Mouse (Mus musculus) left cerebral cortex, adult 9 months (tissue): ENCODE measurements around the gene Ptprj.

ENCODE experiments used
- DNase-seq, 2 experiments: peaks; one replicate each; pipeline ENCODE4 v3.0.0; 2022; ENCODE audit warnings: low spot score in 2 of 2

The Ptprj gene

GRCm38 (mm10) chr2:90580236-90581005, at the start of gene Ptprj:
TSS of gene Ptprj (minus strand) at chr2:90580647.
- DNase-seq: peak in 1 of 2 experiments; percentile 51

GRCm38 (mm10) chr2:90629552-90629951, 49.1 kb upstream of the Ptprj start:
- no peak for DNase-seq

GRCm38 (mm10) chr2:90628261-90628660, 47.8 kb upstream of the Ptprj start:
- DNase-seq: no peak

GRCm38 (mm10) chr2:90624920-90625319, 44.5 kb upstream of the Ptprj start:
- DNase-seq: peak in 1 of 2 experiments; percentile 81

GRCm38 (mm10) chr2:90624339-90624738, 43.9 kb upstream of the Ptprj start:
- DNase-seq: no peak

- DNase-seq: no peak
These were observed 40.4 kb upstream of the Ptprj start for GRCm38 (mm10) chr2:90620815-90621214.

GRCm38 (mm10) chr2:90619648-90620047, 39.2 kb upstream of the Ptprj start:
- DNase-seq: no peak

- DNase-seq: peak; percentile 60 to 72
These were observed 34.3 kb upstream of the Ptprj start for GRCm38 (mm10) chr2:90614651-90615171.

- no peak for DNase-seq
These were observed 33.1 kb upstream of the Ptprj start for GRCm38 (mm10) chr2:90613591-90613990.

- DNase-seq: no peak
These were observed 32.6 kb upstream of the Ptprj start for GRCm38 (mm10) chr2:90613006-90613405.

- peak in 1 of 2 experiments; percentile 46 for DNase-seq
These were observed 31.6 kb upstream of the Ptprj start for GRCm38 (mm10) chr2:90611959-90612571.

GRCm38 (mm10) chr2:90601056-90601455, 20.6 kb upstream of the Ptprj start:
- DNase-seq: no peak

GRCm38 (mm10) chr2:90588141-90588540, 7.7 kb upstream of the Ptprj start:
- DNase-seq: no peak

- DNase-seq: no peak
These were observed 4.1 kb upstream of the Ptprj start for GRCm38 (mm10) chr2:90584506-90584905.

GRCm38 (mm10) chr2:90583628-90584131, 3.2 kb upstream of the Ptprj start:
- no peak for DNase-seq

- no peak for DNase-seq
These were observed 2.4 kb upstream of the Ptprj start for GRCm38 (mm10) chr2:90582814-90583213.

- DNase-seq: no peak
These were observed 1.9 kb upstream of the Ptprj start for GRCm38 (mm10) chr2:90582311-90582710.

GRCm38 (mm10) chr2:90581796-90582125, 1.3 kb upstream of the Ptprj start:
- DNase-seq: no peak

GRCm38 (mm10) chr2:90581006-90581795, 754 bp upstream of the Ptprj start:
- no peak for DNase-seq

- peak in 1 of 2 experiments; percentile 48 for DNase-seq
These were observed 665 bp downstream of the Ptprj start for GRCm38 (mm10) chr2:90579728-90580235.

- DNase-seq: peak in 1 of 2 experiments; percentile 48
These were observed 1.3 kb downstream of the Ptprj start for GRCm38 (mm10) chr2:90579038-90579727.
